8 mouse cellular contexts compared by ENCODE assay signal in genomic region chr5:100798165-100798860, GRCm38 (mm10). TPM values are rescaled to one million over a fixed set of nuclear protein-coding genes. Genes with fewer than 3 reads are reported as not detected.
DNase-seq lines count a peak whose midpoint lies in the region; ATAC-seq and TF ChIP-seq lines count a peak whose summit lies in the region.

Gene Helq, minus strand, starts transcription at chr5:100798598.
Gene Mrps18c, plus strand, starts transcription at chr5:100798627.

- no peaks in the 10 kb centered on the region for H3K9me3 ChIP-seq in forebrain, embryonic 15.5 days

- intact Hi-C loops in heart, postnatal 25 days (cut with DNase I), result loop anchor here (2.0 to 10.0 kb wide), 2 partner anchors 22 to 254 kb away; partner anchors contain the start of gene Abraxas1

- H3K4me2 ChIP-seq in forebrain, embryonic 15.5 days (replicated peaks), result peak within 1 kb of the TSS; percentile 89

- 0 out of 2 replicates have a peak, but pooled peaks have one; percentile 31 for TF ChIP-seq POLR2A in lung, adult 2 months (IDR thresholded peaks at IDR 0.05; ENCODE audit: borderline replicate concordance, extremely low read depth, low read depth, low read length)

- H3K4me1 ChIP-seq in forebrain, embryonic 15.5 days, result peaks cover 22% of the 10 kb centered on the region
- peaks cover 4% of the 10 kb centered on the region; the same call in 1 of the 2 replicates for H3K4me1 ChIP-seq in lung, adult 2 months (ENCODE audit: control insufficient read depth, insufficient read depth, low read length)

- no peak for TF ChIP-seq CTCF in lung, adult 2 months (IDR thresholded peaks at IDR 0.05; ENCODE audit: insufficient read depth, low read length)

- H3K9ac ChIP-seq in forebrain, embryonic 15.5 days (replicated peaks), result peak within 1 kb of the TSS; percentile 85

- H3K36me3 ChIP-seq in forebrain, embryonic 15.5 days, result peaks cover 35% of the 10 kb centered on the region

- WGBS in forebrain, embryonic 15.5 days, result under 1% methylated on average over 65 of the region's 67 CpGs
- under 1% methylated on average over 67 of the region's 67 CpGs for WGBS in lung, adult 2 months

- H3K27ac ChIP-seq in forebrain, embryonic 15.5 days (replicated peaks), result peak within 1 kb of the TSS; percentile 61

- peak within 1 kb of the TSS; percentile 95 for H3K4me3 ChIP-seq in forebrain, embryonic 15.5 days
- H3K4me3 ChIP-seq in lung, adult 2 months (replicated peaks; ENCODE audit: extremely low read depth, low read depth, low read length), result peak within 1 kb of the TSS; percentile 78

- DNase-seq in ES-CJ7 (ENCODE audit: low read depth, low spot score), result peak; percentile 96
- DNase-seq in cerebellum, adult 11 months, result peak; percentile 92
- DNase-seq in heart, postnatal 25 days (ENCODE audit: low spot score), result peak; percentile 71
- DNase-seq in layer of hippocampus, adult 18-20 months (ENCODE audit: low spot score in 2 of 2), result peak; percentile 91 to 94
- peak; percentile 86 for DNase-seq in lung, adult 2 months
- peak; percentile 83 to 87 for DNase-seq in thymus, adult 18-20 months

- ATAC-seq in forebrain, embryonic 15.5 days (replicated peaks), result peak; percentile 98
- ATAC-seq in neutrophil, adult 5-6 weeks (ENCODE audit: extremely low read depth, insufficient number of reproducible peaks, low FRiP score, poor library complexity, severe bottlenecking), result peak; percentile 85

- no peaks in the 10 kb centered on the region for H3K27me3 ChIP-seq in forebrain, embryonic 15.5 days

RNA-seq across cellular contexts. Expression of gene Helq, which starts in this region (rescaled TPM):
- 20.8 and 21.3 TPM in 2 replicates for polyA plus RNA-seq in forebrain, embryonic 15.5 days (2015; fragmentation: Nextera tagmentation; extraction: Ambion mirVana)
- total RNA-seq in heart, postnatal 25 days (2021), result 1 to 10 TPM; 2.4 to 5.5 TPM
- total RNA-seq in layer of hippocampus, adult 18-20 months (2021), result 10 to 100 TPM; 10.6 to 14.6 TPM
- polyA plus RNA-seq in lung, adult 2 months (2012; rRNA removed), result 2.9 and 5.9 TPM in 2 replicates
- total RNA-seq in neutrophil, adult 5-6 weeks (2017), result 17.4 and 21.4 TPM in 2 replicates

RNA-seq across cellular contexts. Expression of gene Mrps18c, which starts in this region (rescaled TPM):
- polyA plus RNA-seq in forebrain, embryonic 15.5 days (2015; fragmentation: Nextera tagmentation; extraction: Ambion mirVana), result 151 and 152 TPM in 2 replicates
- 10 to 100 TPM; 73.2 to 85.1 TPM for total RNA-seq in heart, postnatal 25 days (2021)
- 10 to 100 TPM; 64.3 to 65.2 TPM for total RNA-seq in layer of hippocampus, adult 18-20 months (2021)
- polyA plus RNA-seq in lung, adult 2 months (2012; rRNA removed), result 9.9 and 16.5 TPM in 2 replicates
- 46.3 and 69.6 TPM in 2 replicates for total RNA-seq in neutrophil, adult 5-6 weeks (2017)

Comparison
In these comparisons a context has a peak if more than half of its experiments do, and no peak if none do; other contexts are left out.
1. Peak in every context shown above with its lines: DNase-seq, ATAC-seq, H3K4me3 ChIP-seq and H3K27ac ChIP-seq.